Mouse (Mus musculus): ENCODE measurements around the gene Trak1.
"Not testable (repeated sequence)": the region's sequence is repeated elsewhere in the genome, so short reads cannot be mapped to it uniquely, and the experiment has no call there.

Trak1 gene

DNA sequence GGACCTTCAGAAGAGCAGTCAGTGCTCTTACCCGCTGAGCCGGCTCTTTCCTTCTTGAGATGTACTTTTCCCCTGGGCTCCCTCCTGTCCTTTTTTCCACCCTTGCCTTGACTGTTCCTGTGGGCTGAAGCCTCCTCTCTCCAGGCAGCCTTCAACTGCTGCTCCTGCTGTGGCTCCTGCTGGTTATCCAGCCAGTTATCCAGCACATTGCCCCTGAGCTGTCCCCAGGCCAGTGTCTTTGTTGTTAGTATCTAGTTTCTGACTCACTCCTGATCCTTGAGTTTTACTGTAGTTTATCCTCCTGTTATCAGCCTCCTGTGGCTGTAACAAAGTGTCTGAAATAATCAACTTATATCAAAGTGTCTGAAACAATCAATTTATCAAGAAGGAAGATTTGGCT is 23.8 kb downstream of the Trak1 start:
- DNase-seq = no peak

GRCm38 (mm10) chr9:121322034-121322433 is 24.7 kb downstream of the Trak1 start:
- DNase-seq = no peak

DNA sequence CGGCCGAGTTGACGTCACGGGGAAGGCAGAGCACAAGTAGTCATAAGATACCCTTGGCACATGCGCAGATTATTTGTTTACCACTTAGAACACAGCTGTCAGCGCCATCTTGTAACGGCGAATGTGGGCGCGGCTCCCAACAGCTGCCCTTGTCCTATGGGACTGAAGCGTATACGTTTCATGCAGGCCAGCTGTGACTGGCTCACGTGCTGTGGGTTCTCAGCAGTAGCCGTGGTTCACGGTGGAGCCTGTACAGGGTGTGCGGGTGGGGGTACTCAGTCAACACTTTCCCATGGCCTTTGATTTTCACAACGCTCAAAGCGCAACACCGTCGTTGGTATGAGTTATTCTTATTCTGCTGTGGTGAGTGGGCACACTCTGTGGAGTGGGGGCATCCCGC is 31.0 kb downstream of the Trak1 start:
- not testable (repeated sequence) for DNase-seq

GRCm38 (mm10) chr9:121329181-121329580 is 31.9 kb downstream of the Trak1 start:
- no peak for DNase-seq

- no peak for DNase-seq
These were observed 32.8 kb downstream of the Trak1 start for GRCm38 (mm10) chr9:121330065-121330464.

DNA sequence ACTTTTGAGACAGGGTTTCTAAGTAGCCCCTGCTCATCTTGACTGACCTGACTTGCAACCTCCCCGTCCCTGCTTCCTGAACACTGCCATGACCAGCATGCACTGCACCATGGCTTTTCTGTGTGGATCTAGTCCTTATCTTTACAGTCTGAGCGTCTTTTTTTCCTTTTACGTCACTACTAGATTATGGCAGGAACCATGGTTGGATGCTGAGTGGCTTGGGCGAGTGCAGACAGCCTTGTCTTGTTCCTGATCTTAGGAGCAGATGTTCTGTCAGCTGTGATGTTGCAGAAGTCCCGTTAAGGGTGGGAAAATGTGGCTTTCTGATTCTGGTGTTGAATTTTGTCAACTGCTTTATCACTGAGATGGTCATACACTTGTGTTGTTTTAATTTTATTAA is 34.1 kb downstream of the Trak1 start:
- no peak for DNase-seq

DNA sequence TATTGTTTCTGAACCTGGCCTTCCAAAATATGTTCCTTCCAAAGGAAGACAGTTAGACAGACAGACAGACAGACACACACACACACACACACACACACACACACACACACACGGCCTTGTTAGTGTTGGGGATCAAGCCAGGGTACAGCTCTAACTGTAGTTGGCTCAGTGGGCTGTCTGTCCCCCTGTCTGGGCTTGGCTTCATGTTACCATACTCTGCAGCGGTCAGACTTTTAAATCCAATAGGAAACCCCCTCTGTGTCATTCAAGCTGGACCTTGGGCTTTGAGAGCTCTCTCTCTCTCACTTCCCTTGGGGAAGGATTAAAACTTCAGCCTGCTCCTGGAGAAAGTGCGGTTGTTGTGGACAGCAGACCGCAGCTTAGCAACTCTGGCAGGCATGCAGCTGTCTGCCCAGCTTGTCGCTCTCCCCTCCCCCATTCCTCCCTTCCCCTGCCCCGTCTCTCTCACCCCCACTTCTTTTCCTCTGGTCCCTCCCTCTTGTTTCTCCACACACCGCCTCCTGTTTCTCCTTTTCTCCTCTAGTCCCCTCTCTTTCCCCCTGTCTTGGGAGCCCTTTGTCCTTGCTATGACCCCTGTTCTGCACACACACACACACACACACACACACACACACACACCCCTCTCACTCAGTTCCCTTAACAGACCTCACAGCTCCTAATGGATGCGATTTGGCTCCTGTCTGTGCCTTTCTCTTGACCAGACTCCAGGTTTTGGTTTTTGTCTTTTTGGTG is 34.8 kb downstream of the Trak1 start:
- DNase-seq = peak; percentile 59

- DNase-seq = no peak
These were observed 36.3 kb downstream of the Trak1 start for GRCm38 (mm10) chr9:121333559-121333958.

GRCm38 (mm10) chr9:121334311-121334851 is 37.1 kb downstream of the Trak1 start:
- no peak for DNase-seq

DNA sequence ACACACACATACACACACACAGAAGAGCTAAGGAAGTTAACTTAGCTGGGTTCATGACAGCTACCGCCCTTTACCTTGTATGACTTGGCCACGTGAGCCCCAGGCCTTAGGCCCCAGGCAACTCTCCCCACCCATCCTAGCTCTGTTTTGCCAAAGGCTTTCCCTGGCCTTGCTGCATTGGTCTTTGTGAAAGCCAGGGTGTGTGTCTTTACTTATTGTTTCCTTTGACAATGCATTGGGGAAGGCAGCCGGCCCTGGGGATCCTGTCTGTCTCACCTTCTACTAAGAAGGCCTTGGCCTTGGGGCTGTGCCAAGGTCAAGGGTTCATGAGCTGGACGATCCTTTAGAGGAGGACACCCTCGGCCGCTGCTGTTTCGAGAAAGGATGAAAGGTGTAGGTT is 38.3 kb downstream of the Trak1 start:
- DNase-seq = no peak

DNA sequence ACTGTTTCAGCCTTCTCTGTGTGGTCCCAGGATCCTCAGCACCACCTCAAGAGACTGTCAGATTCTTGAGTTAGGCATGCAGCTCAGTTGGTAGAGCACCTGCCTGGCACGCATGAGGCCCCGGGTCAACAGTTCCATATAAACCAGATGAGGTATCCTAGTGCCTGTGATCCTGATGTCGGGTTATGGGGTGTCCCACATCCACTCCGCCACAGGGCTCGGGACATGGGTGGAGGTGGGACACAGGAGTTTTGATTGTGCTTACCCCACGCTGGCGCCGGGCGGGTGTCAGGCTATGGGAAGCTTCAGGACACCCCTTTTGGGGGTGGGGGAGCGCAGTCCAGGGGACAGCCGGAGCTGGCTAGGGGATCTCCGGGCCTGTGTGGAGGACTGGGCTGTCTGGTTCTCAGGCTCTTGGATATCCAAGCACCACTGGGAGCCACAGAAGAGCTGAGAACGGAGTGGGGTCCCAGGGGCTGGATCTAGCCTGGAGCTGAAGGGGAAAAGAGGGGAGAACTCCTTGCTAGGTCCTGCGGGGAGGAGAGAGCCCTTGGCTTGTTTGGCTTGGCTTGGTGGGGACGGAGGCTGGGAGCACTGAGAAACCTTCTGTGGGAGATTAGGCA is 39.1 kb downstream of the Trak1 start:
- no peak for DNase-seq

GRCm38 (mm10) chr9:121337216-121337937 is 40.1 kb downstream of the Trak1 start:
- DNase-seq = no peak

GRCm38 (mm10) chr9:121337938-121338289 is 40.6 kb downstream of the Trak1 start:
- no peak for DNase-seq

DNA sequence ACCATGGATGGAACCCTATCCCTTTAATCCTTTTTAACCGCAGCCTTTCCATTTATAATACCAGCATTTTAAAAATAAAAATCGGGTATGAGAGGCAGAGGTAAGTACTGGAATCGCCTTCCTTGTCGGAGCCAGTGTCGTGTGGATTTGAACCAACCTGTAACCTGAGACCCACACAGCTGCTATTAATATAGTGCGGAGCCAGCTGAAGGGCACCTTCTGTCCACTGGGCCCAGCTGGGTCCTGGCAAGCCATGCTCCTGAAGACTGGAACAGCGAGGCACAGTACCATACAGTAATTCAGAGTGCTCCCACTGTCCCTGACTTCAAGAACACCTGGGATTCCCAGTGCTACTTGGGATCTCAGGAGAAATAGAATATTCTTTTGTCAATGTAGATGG is 44.5 kb downstream of the Trak1 start:
- DNase-seq = no peak

DNA sequence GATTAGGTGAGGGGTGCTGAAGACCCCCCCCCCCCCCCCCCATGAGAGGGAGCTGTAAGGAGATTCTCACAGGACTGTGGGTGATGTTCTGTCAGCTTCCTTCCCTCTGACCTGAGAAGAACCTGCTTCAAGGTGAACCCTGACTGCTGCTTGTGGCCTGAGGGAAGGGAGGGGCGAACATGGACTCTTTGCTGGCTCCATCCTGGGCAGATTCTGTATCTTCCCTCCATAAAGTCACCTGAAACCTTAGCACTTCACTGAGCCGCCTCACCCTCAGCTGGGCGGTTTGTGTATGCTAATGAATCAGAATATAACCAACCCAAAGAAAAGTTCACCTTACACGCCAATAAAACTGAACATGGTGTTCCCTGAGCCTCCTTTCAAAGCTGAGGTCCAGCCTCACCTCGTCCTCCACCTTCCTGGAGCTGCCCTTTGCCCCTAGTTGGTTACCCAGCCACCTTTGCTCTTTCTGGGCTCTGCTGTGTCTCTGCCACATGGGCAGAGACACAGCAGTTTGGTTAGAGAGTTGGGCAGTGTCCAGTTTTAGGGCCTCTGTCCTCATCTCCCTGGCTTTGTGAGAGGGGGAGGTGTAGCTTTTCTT is 45.3 kb downstream of the Trak1 start:
- no peak for DNase-seq

DNA sequence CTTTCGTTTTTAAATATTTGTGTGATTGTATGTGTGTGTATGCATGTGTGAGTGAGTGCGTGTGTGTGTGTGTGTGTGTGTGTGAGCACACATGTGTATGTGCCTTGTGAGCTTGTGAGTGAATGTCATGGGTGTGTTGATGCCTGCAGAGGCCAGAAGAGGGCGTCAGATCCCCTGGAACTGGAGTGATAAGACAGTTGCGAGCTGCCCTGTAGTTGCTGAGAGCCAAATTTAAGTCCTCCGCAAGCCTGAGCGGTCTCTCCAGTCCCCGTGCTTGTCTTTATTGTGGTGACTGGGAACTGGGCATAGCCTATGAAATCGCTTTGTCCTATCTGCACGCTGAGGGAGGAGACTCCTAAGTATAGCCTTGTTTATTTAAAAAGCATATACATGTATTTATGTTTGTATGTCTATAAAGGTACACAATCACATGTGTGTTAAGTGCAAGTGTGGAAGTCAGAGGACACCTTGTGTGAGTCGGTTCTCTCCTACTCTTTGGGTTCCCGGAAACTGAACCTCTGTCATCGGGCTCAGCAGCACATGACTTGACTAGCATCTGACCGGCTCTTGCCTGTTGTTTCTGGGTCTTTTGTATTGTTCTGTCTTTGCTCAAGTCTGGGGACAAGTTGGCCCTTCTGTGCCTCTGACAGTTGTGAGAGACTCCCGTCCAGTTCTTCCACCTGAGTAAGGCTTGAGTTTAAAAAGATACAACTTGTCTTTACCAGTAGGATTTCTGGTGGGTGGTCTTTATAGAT is 46.0 kb downstream of the Trak1 start:
- DNase-seq = no peak

GRCm38 (mm10) chr9:121344344-121344743 is 47.0 kb downstream of the Trak1 start:
- no peak for DNase-seq

DNA sequence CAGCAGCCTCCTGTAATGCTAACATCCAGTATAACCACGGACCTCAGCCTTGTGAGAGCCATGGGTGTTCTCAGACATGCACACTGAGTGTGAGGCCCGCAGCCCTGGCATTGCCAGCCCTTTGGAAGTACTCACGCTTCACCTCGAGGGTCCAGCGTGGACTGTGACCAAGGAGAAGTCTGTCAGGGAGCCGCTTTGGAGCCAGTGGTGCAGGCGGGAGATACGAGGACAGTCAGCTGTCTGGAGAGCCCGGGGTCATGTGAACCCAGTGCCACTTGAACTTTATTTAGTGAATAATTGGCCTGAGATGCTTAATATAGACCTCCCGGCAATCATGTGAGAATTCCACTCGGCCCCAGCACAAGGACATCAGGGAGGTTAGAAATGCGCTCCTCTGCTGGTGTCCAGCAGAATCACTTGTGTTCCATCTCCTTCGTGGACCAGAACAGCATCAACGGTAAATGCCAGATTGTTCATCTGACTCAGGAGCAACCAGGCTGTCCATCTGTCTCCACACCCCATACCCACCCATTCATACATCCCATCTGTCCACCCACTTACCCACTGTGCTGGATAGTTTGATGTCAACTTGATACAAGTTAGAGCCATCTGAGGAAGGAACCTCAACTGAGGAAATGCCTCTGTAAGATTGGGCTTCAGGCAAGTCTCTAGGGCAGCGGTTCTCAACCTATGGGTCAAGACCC is 48.3 kb downstream of the Trak1 start:
- DNase-seq = no peak

- DNase-seq = no peak
These were observed 49.3 kb downstream of the Trak1 start for GRCm38 (mm10) chr9:121346635-121347034.

DNA sequence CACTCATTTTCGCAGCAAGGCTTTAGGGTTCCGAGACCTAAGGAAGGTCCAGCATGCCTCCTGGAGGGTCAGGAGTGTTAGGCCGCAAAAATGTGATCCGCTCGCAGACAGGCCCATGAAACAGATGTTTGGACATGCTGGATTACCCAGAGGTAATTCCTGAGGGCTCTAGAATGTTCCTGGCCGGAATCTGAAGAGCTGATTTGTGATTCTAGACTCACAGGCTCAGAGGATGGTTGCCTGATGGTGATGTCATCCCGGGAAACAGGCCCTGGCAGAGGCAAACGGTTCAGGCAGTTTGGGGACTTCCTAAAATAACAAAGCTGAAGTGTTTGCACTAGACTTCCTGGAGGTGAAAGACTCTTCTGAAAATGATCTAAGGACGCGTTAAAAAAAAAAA is 50.7 kb downstream of the Trak1 start:
- no peak for DNase-seq

DNA sequence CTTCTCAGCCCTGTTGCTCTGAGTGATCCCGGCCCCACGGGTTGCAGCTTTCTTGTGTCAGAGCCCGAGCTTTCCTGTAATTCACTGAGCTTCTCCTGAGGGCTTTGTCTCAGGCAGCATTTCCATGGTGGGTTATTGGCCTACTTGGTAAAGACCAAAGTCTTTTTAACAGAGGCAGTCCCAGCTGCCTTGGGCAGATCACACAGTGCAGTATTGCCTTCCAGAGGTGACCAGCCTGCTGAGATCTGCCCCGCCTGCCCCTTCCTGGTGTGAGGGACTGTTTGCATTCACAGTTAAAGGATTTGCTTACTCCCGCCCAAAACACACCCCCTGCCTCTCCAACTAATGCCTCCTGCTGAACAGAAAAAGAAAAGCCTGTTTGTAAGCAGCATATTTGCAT is 51.2 kb downstream of the Trak1 start:
- DNase-seq = no peak

- no peak for DNase-seq
These were observed 51.8 kb downstream of the Trak1 start for GRCm38 (mm10) chr9:121349111-121349510.
